Mouse (Mus musculus): Measurements from ENCODE around the gene Zpld1. TPM values are rescaled to one million over a fixed set of nuclear protein-coding genes. Genes with fewer than 3 reads are reported as not detected.

The Zpld1 gene
- polyA plus RNA-seq, 1 experiment from 2014 or later = 0.37 TPM

DNA sequence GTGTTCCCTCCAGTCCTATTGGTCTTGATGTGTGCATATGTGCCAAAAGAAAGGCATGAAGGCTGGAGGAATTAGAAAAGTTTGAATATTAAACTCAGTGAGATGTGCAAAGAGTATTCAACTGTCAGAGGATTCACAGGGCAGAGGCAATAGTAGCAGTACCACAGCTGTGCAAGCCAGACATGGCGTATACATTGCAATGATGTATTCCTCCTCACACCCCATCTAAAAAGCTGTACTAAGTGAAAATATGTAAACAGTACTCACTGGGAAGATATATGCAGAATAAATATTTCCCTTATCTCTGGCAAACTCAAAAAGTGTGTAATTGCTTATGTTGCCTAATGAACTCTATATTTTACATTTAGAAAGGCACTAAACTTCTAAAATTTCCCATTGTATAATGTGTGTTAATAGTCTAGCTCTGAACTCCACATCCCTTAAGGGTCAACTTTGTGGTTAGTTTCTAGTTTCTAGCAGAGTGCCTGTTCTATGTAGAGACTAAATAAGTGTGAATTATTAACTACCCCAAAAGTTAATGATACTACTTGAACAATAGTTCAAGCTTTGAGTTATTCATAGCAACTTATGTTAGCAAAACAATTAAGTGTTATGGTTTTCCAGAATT is 68.7 kb downstream of the Zpld1 start:
- Histone ChIP-seq H3K4me2 (replicated peaks) (no peak overlapping the region), H3K4me1 (no peaks in the 10 kb centered on the region), H3K9me3 (replicated peaks) (no peaks in the 10 kb centered on the region), H3K9ac (no peak overlapping the region), H3K36me3 (no peaks in the 10 kb centered on the region), H3K27ac (replicated peaks) (no peak overlapping the region), H3K4me3 (replicated peaks) (no peak overlapping the region), H3K27me3 (no peaks in the 10 kb centered on the region)
- no peak for ATAC-seq (ENCODE audit: insufficient number of reproducible peaks, low FRiP score, low TSS enrichment, low read depth)
- WGBS = 90% methylated on average over 1 of the region's 1 CpGs

DNA sequence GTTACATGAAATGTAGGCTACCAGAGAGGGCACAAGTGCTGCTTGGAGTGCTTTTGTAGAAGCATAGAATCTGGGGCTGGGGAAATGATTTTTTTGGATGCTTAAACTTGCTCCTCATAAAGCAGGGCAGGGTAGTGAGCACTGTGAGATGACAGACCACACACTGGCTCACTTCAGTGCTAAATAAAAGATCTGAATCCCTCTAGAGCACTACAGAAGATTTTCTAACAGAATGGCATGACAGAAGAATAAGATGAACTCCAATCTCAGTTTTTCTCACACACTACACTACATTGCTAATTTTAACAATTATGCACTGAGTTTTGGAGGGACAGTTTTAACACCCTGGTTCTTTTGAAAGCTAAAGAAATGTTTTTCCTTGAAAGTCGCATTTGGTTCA is 93.8 kb downstream of the Zpld1 start:
- H3K36me3 ChIP-seq = no peaks in the 10 kb centered on the region
- 88% methylated on average over 1 of the region's 1 CpGs for WGBS
- no peak overlapping the region for H3K4me3 ChIP-seq (replicated peaks)
- ATAC-seq (ENCODE audit: insufficient number of reproducible peaks, low FRiP score, low TSS enrichment, low read depth) = no peak
- no peaks in the 10 kb centered on the region for H3K27me3 ChIP-seq
- H3K4me1 ChIP-seq = no peaks in the 10 kb centered on the region
- no peak overlapping the region for H3K4me2 ChIP-seq (replicated peaks)
- H3K27ac ChIP-seq (replicated peaks) = no peak overlapping the region
- H3K9me3 ChIP-seq (replicated peaks) = no peaks in the 10 kb centered on the region
- H3K9ac ChIP-seq = no peak overlapping the region

DNA sequence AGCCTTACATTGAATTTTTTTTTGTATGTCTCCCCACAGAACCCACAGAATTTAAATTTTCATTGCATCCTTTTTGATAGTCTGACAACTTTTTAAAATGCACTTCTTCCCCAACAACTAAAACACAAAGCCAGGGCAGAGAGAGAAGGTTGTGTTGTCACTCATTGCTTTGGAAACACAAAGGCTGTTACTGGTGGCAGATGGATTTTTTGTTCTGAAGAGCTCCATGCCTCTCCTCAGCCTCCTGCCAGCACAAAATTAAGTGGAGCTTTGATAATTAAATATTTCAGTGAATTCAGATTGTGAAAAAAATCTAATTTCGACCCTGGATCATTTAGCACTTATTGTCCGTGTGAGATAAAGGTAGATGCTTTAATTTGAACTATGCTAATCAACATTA is 107.4 kb downstream of the Zpld1 start:
- no peak overlapping the region for H3K27ac ChIP-seq (replicated peaks)
- H3K27me3 ChIP-seq = no peaks in the 10 kb centered on the region
- no peaks in the 10 kb centered on the region for H3K36me3 ChIP-seq
- no peaks in the 10 kb centered on the region for H3K4me1 ChIP-seq
- no peaks in the 10 kb centered on the region for H3K9me3 ChIP-seq (replicated peaks)
- WGBS = 77% methylated on average over 2 of the region's 2 CpGs
- H3K4me2 ChIP-seq (replicated peaks) = no peak overlapping the region
- ATAC-seq (ENCODE audit: insufficient number of reproducible peaks, low FRiP score, low TSS enrichment, low read depth) = no peak
- H3K9ac ChIP-seq = no peak overlapping the region
- no peak overlapping the region for H3K4me3 ChIP-seq (replicated peaks)

DNA sequence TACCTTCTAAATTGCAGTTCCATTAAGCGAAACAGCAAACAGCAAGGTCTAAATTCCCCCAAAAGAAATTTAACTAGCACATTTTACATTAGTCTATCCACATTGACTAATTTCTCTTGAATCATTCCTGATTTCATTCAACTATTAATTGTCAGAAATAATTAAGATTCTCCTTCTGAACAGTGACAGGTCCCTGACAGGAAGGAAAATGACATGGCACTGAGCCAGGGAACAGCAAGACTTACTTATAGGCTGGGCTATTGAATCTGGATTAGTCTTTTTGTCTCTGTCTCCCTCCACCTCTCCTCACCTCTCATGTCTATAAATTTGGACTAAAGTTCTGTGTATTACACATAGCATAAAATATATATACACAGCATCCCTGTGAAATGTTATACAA is 112.4 kb downstream of the Zpld1 start:
- Histone ChIP-seq H3K36me3 (no peaks in the 10 kb centered on the region), H3K9ac (no peak overlapping the region), H3K27me3 (no peaks in the 10 kb centered on the region), H3K9me3 (replicated peaks) (no peaks in the 10 kb centered on the region), H3K4me3 (replicated peaks) (no peak overlapping the region), H3K27ac (replicated peaks) (no peak overlapping the region), H3K4me2 (replicated peaks) (no peak overlapping the region), H3K4me1 (no peaks in the 10 kb centered on the region)
- ATAC-seq (ENCODE audit: insufficient number of reproducible peaks, low FRiP score, low TSS enrichment, low read depth) = no peak
- WGBS = 90% methylated on average over 1 of the region's 1 CpGs
